In genomic region chr9:64956337-64956736, GRCm38 (mm10) we compare ENCODE assay signal across 8 mouse cellular contexts. TPM values are rescaled to one million over a fixed set of nuclear protein-coding genes. Genes with fewer than 3 reads are reported as not detected.
DNase-seq lines count a peak whose midpoint lies in the region; ATAC-seq and TF ChIP-seq lines count a peak whose summit lies in the region.

No protein-coding gene starts in this region.

- WGBS in heart, embryonic 16.5 days = 21% methylated on average over 12 of the region's 12 CpGs
- WGBS in kidney, embryonic 15.5 days = 36% methylated on average over 12 of the region's 12 CpGs
- WGBS in midbrain, embryonic 16.5 days = 26% methylated on average over 12 of the region's 12 CpGs

- no peak overlapping the region for H3K4me3 ChIP-seq in heart, embryonic 16.5 days (ENCODE audit: low read length)
- peak overlapping the region; percentile 64 for H3K4me3 ChIP-seq in E14TG2a.4 (replicated peaks; ENCODE audit: low read length)
- H3K4me3 ChIP-seq in kidney, embryonic 15.5 days (replicated peaks) = no peak overlapping the region
- H3K4me3 ChIP-seq in midbrain, embryonic 16.5 days (ENCODE audit: low read depth, low read length) = no peak overlapping the region

- peak overlapping the region; percentile 1; the same call in 1 of the 2 replicates for H3K4me2 ChIP-seq in heart, embryonic 16.5 days (ENCODE audit: low read depth, low read length)
- peak overlapping the region; percentile 39 for H3K4me2 ChIP-seq in kidney, embryonic 15.5 days
- peak overlapping the region; percentile 8; the same call in 1 of the 2 replicates for H3K4me2 ChIP-seq in midbrain, embryonic 16.5 days (ENCODE audit: low read length)

- H3K9ac ChIP-seq in heart, embryonic 16.5 days (ENCODE audit: low read length) = no peak overlapping the region
- H3K9ac ChIP-seq in kidney, embryonic 15.5 days = no peak overlapping the region
- no peak overlapping the region for H3K9ac ChIP-seq in midbrain, embryonic 16.5 days (ENCODE audit: low read depth, low read length)

- no peak for ATAC-seq in heart, embryonic 16.5 days (replicated peaks; ENCODE audit: extremely low read depth, insufficient read depth, low FRiP score)
- ATAC-seq in kidney, embryonic 15.5 days (replicated peaks; ENCODE audit: low FRiP score) = no peak
- ATAC-seq in midbrain, embryonic 16.5 days = no peak

- no peaks in the 10 kb centered on the region for H3K9me3 ChIP-seq in heart, embryonic 16.5 days (replicated peaks; ENCODE audit: control insufficient read depth, low read length)
- no peaks in the 10 kb centered on the region for H3K9me3 ChIP-seq in E14TG2a.4 (ENCODE audit: low read length)
- H3K9me3 ChIP-seq in kidney, embryonic 15.5 days (replicated peaks) = no peaks in the 10 kb centered on the region
- H3K9me3 ChIP-seq in midbrain, embryonic 16.5 days (replicated peaks; ENCODE audit: control insufficient read depth, low read length, poor library complexity, severe bottlenecking) = no peaks in the 10 kb centered on the region

- peaks cover 4% of the 10 kb centered on the region; the same call in 1 of the 2 replicates for H3K4me1 ChIP-seq in heart, embryonic 16.5 days (ENCODE audit: control insufficient read depth, insufficient read depth, low read length)
- H3K4me1 ChIP-seq in E14TG2a.4 (replicated peaks; ENCODE audit: low read depth, low read length) = peaks cover 41% of the 10 kb centered on the region
- H3K4me1 ChIP-seq in kidney, embryonic 15.5 days = peaks cover 14% of the 10 kb centered on the region
- H3K4me1 ChIP-seq in midbrain, embryonic 16.5 days (ENCODE audit: control insufficient read depth, insufficient read depth, low read length) = peaks cover 16% of the 10 kb centered on the region

- H3K36me3 ChIP-seq in heart, embryonic 16.5 days (ENCODE audit: control insufficient read depth, insufficient read depth) = no peaks in the 10 kb centered on the region
- no peaks in the 10 kb centered on the region for H3K36me3 ChIP-seq in E14TG2a.4 (ENCODE audit: insufficient read depth, low read length)
- H3K36me3 ChIP-seq in kidney, embryonic 15.5 days = no peaks in the 10 kb centered on the region
- no peaks in the 10 kb centered on the region for H3K36me3 ChIP-seq in midbrain, embryonic 16.5 days (ENCODE audit: control insufficient read depth, insufficient read depth, low read length)

- peaks cover 11% of the 10 kb centered on the region for H3K27me3 ChIP-seq in heart, embryonic 16.5 days (ENCODE audit: control insufficient read depth, insufficient read depth, low read length)
- peaks cover 25% of the 10 kb centered on the region for H3K27me3 ChIP-seq in E14TG2a.4 (ENCODE audit: insufficient read depth, low read length)
- H3K27me3 ChIP-seq in kidney, embryonic 15.5 days = peaks cover 32% of the 10 kb centered on the region
- no peaks in the 10 kb centered on the region for H3K27me3 ChIP-seq in midbrain, embryonic 16.5 days (ENCODE audit: control insufficient read depth, insufficient read depth, low read depth, low read length)

- no peak for DNase-seq in heart, adult 18-20 months
- DNase-seq in c-Kit-positive CD71-positive TER-119-positive erythroid progenitor cells, embryonic 14.5 days (ENCODE audit: low spot score) = peak; percentile 67
- no peak for DNase-seq in MN1 (ENCODE audit: low spot score)
- DNase-seq in cerebellum, postnatal 4 days (ENCODE audit: low spot score in 2 of 2) = no peak

- no peak for TF ChIP-seq CTCF in E14TG2a.4 (conservative IDR thresholded peaks at IDR 0.05; ENCODE audit: low read length)

- H3K27ac ChIP-seq in heart, embryonic 16.5 days (ENCODE audit: low read length) = no peak overlapping the region
- H3K27ac ChIP-seq in kidney, embryonic 15.5 days = no peak overlapping the region
- H3K27ac ChIP-seq in midbrain, embryonic 16.5 days (ENCODE audit: low read length) = no peak overlapping the region

RNA-seq across cellular contexts. Expression of gene Ints14, which starts 4.4 kb away (rescaled TPM):
- polyA plus RNA-seq in heart, embryonic 16.5 days (2015; fragmentation: Nextera tagmentation; extraction: Ambion mirVana) = 36.0 and 38.8 TPM in 2 replicates
- 10 to 100 TPM; 14.2 to 14.5 TPM for total RNA-seq in heart, adult 18-20 months (2021)
- polyA plus RNA-seq in kidney, embryonic 15.5 days (2015; fragmentation: Nextera tagmentation; extraction: Ambion mirVana) = 57.7 and 59.7 TPM in 2 replicates
- polyA plus RNA-seq in midbrain, embryonic 16.5 days (2015; fragmentation: Nextera tagmentation; extraction: Ambion mirVana) = 35.1 and 37.1 TPM in 2 replicates

RNA-seq across cellular contexts. Expression of gene Slc24a1, which starts 4.9 kb away (rescaled TPM):
- 0.04 TPM in 1 of 2 replicates, not detected in the other for polyA plus RNA-seq in heart, embryonic 16.5 days (2015; fragmentation: Nextera tagmentation; extraction: Ambion mirVana)
- total RNA-seq in heart, adult 18-20 months (2021) = under 1 TPM; 0.15 to 0.27 TPM
- 0.03 and 0.06 TPM in 2 replicates for polyA plus RNA-seq in kidney, embryonic 15.5 days (2015; fragmentation: Nextera tagmentation; extraction: Ambion mirVana)
- 0.10 and 0.20 TPM in 2 replicates for polyA plus RNA-seq in midbrain, embryonic 16.5 days (2015; fragmentation: Nextera tagmentation; extraction: Ambion mirVana)
